Mouse (Mus musculus) inflammation-experienced regulatory T-cells (primary cell): ENCODE measurements around the gene 4931406C07Rik. TPM values are rescaled to one million over a fixed set of nuclear protein-coding genes. Genes with fewer than 3 reads are reported as not detected.

Experiments used
- polyA plus RNA-seq, 2 experiments: library from polyadenylated mRNA; unstranded; fragments of 100-300 nt; shearing (Covaris generic); gene quantifications; one replicate each; pipeline ENCODE4 v1.2.1; 2017

4931406C07Rik gene
- 1 to 10 TPM; 3.5 to 3.7 TPM for polyA plus RNA-seq

GRCm38 (mm10) chr9:15306398-15307119, at the start of gene 4931406C07Rik:
Gene 4931406C07Rik, minus strand, starts transcription at chr9:15306448.

GRCm38 (mm10) chr9:15305503-15306397, 498 bp downstream of the 4931406C07Rik start, which contains the start of gene Taf1d:
Gene Taf1d, plus strand, starts transcription at chr9:15306214.

GRCm38 (mm10) chr9:15279649-15280490, 26.4 kb downstream of the 4931406C07Rik start, which contains the start of gene Med17:
Gene Med17, minus strand, starts transcription at chr9:15279931.

GRCm38 (mm10) chr9:15239042-15239925, 67.0 kb downstream of the 4931406C07Rik start, which contains the start of gene Vstm5:
Gene Vstm5, plus strand, starts transcription at chr9:15239045.

Other genes starting within 250 kb of the 4931406C07Rik start
- gene Hephl1, start 194.3 kb downstream of the 4931406C07Rik start, polyA plus RNA-seq = under 1 TPM; 0.12 to 0.49 TPM
- not detected for gene Vstm5, start 67.4 kb downstream of the 4931406C07Rik start, polyA plus RNA-seq
- 10 to 100 TPM; 62.2 to 64.5 TPM for gene Med17, start 26.5 kb downstream of the 4931406C07Rik start, polyA plus RNA-seq
- 10 to 100 TPM; 67.6 to 81.0 TPM for gene Taf1d, start 234 bp downstream of the 4931406C07Rik start, polyA plus RNA-seq
- gene Cep295, start 51.3 kb upstream of the 4931406C07Rik start, polyA plus RNA-seq = 10 to 100 TPM; 17.4 to 23.9 TPM
- gene Smco4, start 187.0 kb upstream of the 4931406C07Rik start, polyA plus RNA-seq = 10 to 100 TPM; 42.0 to 56.1 TPM